ENCODE assay signal across 1 mouse cellular context in genomic region chr1:133030461-133030860, GRCm38 (mm10).
TF ChIP-seq lines count a peak whose summit lies in the region.

TSS of gene Mdm4 (minus strand) at chr1:133030561.

TF ChIP-seq in CH12.LX, 34 proteins besides CTCF, POLR2A, EP300 and RAD21 (continued from another document):
- TF ChIP-seq ZC3H11A (IDR thresholded peaks at IDR 0.05; ENCODE audit: low read depth, low read length) (no peak), ZKSCAN1 (IDR thresholded peaks at IDR 0.05; ENCODE audit: borderline replicate concordance, low read depth, low read length) (no peak), USF2 (conservative IDR thresholded peaks at IDR 0.05; ENCODE audit: low read depth, low read length) (no peak), HCFC1 (IDR thresholded peaks at IDR 0.05; ENCODE audit: low read depth, low read length) (no peak), UBTF (IDR thresholded peaks at IDR 0.05; ENCODE audit: low read depth, low read length) (no peak), MAZ (IDR thresholded peaks at IDR 0.05; ENCODE audit: low read depth, low read length) (no peak), JUN (IDR thresholded peaks at IDR 0.05; ENCODE audit: insufficient read depth, low read depth, low read length) (no peak), BHLHE40 (IDR thresholded peaks at IDR 0.05; ENCODE audit: low read depth, low read length) (no peak), RCOR1 (conservative IDR thresholded peaks at IDR 0.05; ENCODE audit: low read depth, low read length) (no peak), ZMIZ1 (IDR thresholded peaks at IDR 0.05; ENCODE audit: low read depth, low read length) (no peak), SIN3A (IDR thresholded peaks at IDR 0.05; ENCODE audit: low read length) (no peak), JUND (conservative IDR thresholded peaks at IDR 0.05; ENCODE audit: low read depth, low read length) (no peak), SMC3 (IDR thresholded peaks at IDR 0.05; ENCODE audit: low read depth, low read length) (no peak), CHD2 (IDR thresholded peaks at IDR 0.05; ENCODE audit: low read length) (no peak), TBP (conservative IDR thresholded peaks at IDR 0.05; ENCODE audit: low read depth, low read length) (no peak)
